Mouse (Mus musculus): ENCODE measurements around the gene 9530077C05Rik. TPM values are rescaled to one million over a fixed set of nuclear protein-coding genes. Genes with fewer than 3 reads are reported as not detected.

Gene 9530077C05Rik
- total RNA-seq, 4 experiments from 2014 or later: 0.15 to 0.32 (median 0.19) TPM

- DNase-seq (ENCODE audit: low spot score in 2 of 2): no peak
Observed at GRCm38 (mm10) chr9:22457142-22457835, 46.0 kb downstream of the 9530077C05Rik start.

GRCm38 (mm10) chr9:22461946-22462345, 50.6 kb downstream of the 9530077C05Rik start:
- DNase-seq (ENCODE audit: low spot score in 2 of 2): peak in 1 of 2 experiments; percentile 29

- DNase-seq (ENCODE audit: low spot score in 2 of 2): no peak
Observed at GRCm38 (mm10) chr9:22466212-22466611, 54.9 kb downstream of the 9530077C05Rik start.

GRCm38 (mm10) chr9:22467371-22468169, 56.3 kb downstream of the 9530077C05Rik start:
- DNase-seq (ENCODE audit: low spot score in 2 of 2): peak; percentile 14 to 18

- DNase-seq (ENCODE audit: low spot score in 2 of 2): peak in 1 of 2 experiments; percentile 39
Observed at GRCm38 (mm10) chr9:22468170-22468898, 57.0 kb downstream of the 9530077C05Rik start.

- no peak for DNase-seq (ENCODE audit: low spot score in 2 of 2)
Observed at GRCm38 (mm10) chr9:22468899-22469259, 57.6 kb downstream of the 9530077C05Rik start.

- DNase-seq (ENCODE audit: low spot score in 2 of 2): no peak
Observed at GRCm38 (mm10) chr9:22469643-22470042, 58.3 kb downstream of the 9530077C05Rik start, which contains the start of gene Rp9. TSS of gene Rp9 (minus strand) at chr9:22469743.

GRCm38 (mm10) chr9:22475424-22475868, 64.1 kb downstream of the 9530077C05Rik start, which contains the start of gene Bbs9:
TSS of gene Bbs9 (plus strand) at chr9:22475715.
- DNase-seq (ENCODE audit: low spot score in 2 of 2): peak; percentile 87 to 91

- DNase-seq (ENCODE audit: low spot score in 2 of 2): no peak
Observed at GRCm38 (mm10) chr9:22476265-22476664, 65.0 kb downstream of the 9530077C05Rik start.

- DNase-seq (ENCODE audit: low spot score in 2 of 2): no peak
Observed at GRCm38 (mm10) chr9:22478946-22479345, 67.6 kb downstream of the 9530077C05Rik start.

GRCm38 (mm10) chr9:22483866-22484561, 72.7 kb downstream of the 9530077C05Rik start:
- DNase-seq (ENCODE audit: low spot score in 2 of 2): no peak

- DNase-seq (ENCODE audit: low spot score in 2 of 2): no peak
Observed at GRCm38 (mm10) chr9:22484562-22485308, 73.4 kb downstream of the 9530077C05Rik start.

- DNase-seq (ENCODE audit: low spot score in 2 of 2): no peak
Observed at GRCm38 (mm10) chr9:22486211-22486610, 74.9 kb downstream of the 9530077C05Rik start.

GRCm38 (mm10) chr9:22488963-22489362, 77.7 kb downstream of the 9530077C05Rik start:
- no peak for DNase-seq (ENCODE audit: low spot score in 2 of 2)

Other genes with a start within 250 kb of the 9530077C05Rik start
- gene Zfp872, start 223.4 kb upstream of the 9530077C05Rik start, total RNA-seq (2022): not detected
- 1 to 10 TPM; 4.7 to 7.5 (median 6.8) TPM for gene Zfp809, start 185.8 kb upstream of the 9530077C05Rik start, total RNA-seq (2022)
- not detected for gene Zfp599, start 151.6 kb upstream of the 9530077C05Rik start, total RNA-seq (2022)
- under 1 TPM; 0.29 to 0.56 (median 0.43) TPM for gene Zfp810, start 103.9 kb upstream of the 9530077C05Rik start, total RNA-seq (2022)
- 1 to 10 TPM in 3 of 4 experiments, under 1 TPM in 1; 0.97 to 2.0 (median 1.7) TPM for gene Anln, start 22.3 kb upstream of the 9530077C05Rik start, total RNA-seq (2022)
- gene Gm17545, start 42.8 kb downstream of the 9530077C05Rik start, total RNA-seq (2022): not detected
- 10 to 100 TPM; 34.1 to 41.6 (median 37.8) TPM for gene Rp9, start 58.2 kb downstream of the 9530077C05Rik start, total RNA-seq (2022)
- 1 to 10 TPM; 8.7 to 10.0 (median 9.5) TPM for gene Bbs9, start 64.2 kb downstream of the 9530077C05Rik start, total RNA-seq (2022)

All from gastrocnemius, adult 8-10 months (tissue).